Mouse (Mus musculus) liver, postnatal 0 days (tissue): ENCODE measurements at regions not wholly inside any gene's neighbourhood (a gene's known extent, or its start where the extent isn't known, plus 50 kb on each side); places are given as distances from the start of the nearest gene placed in this dataset.

Experiments used
- CTCF ChIP-seq: sonication (generic); IDR thresholded peaks from 2 replicates; pipeline ENCODE4 v1.5.1; 2016; ENCODE audit warnings: antibody characterized with exemption, low read depth
- EP300 ChIP-seq: IDR thresholded peaks from 2 replicates; pipeline ENCODE4 v1.6.1; 2016; ENCODE audit warnings: antibody characterized with exemption, low read depth, mild to moderate bottlenecking

GRCm38 (mm10) chr13:110692696-110693095 lies 297.9 kb downstream of the Plk2 start:
- no peak for TF ChIP-seq CTCF
- TF ChIP-seq EP300 = no peak
